Mouse (Mus musculus): ENCODE measurements around the gene Fbxl14.
"Not testable (repeated sequence)": the region's sequence is repeated elsewhere in the genome, so short reads cannot be mapped to it uniquely, and the experiment has no call there.

Gene Fbxl14

GRCm38 (mm10) chr6:119479343-119479875 is at the start of gene Fbxl14:
Fbxl14 (plus strand) TSS chr6:119479668.
- Histone ChIP-seq H3K36me3 (ENCODE audit: insufficient read depth, low read length) (peaks cover 29% of the 10 kb centered on the region), H3K4me3 (replicated peaks; ENCODE audit: low read length) (peak within 1 kb of the TSS; percentile 90), H3K27me3 (ENCODE audit: insufficient read depth, low read length) (no peaks in the 10 kb centered on the region; the same call in 1 of the 2 replicates), H3K4me1 (replicated peaks; ENCODE audit: low read depth, low read length) (peaks cover 52% of the 10 kb centered on the region), H3K9me3 (ENCODE audit: low read length) (no peaks in the 10 kb centered on the region)
- TF ChIP-seq POU5F1 (IDR thresholded peaks at IDR 0.05; ENCODE audit: borderline replicate concordance, low read length), result no peak
- no peak for TF ChIP-seq NANOG (IDR thresholded peaks at IDR 0.05; ENCODE audit: borderline replicate concordance, low read length)
- TF ChIP-seq CTCF (conservative IDR thresholded peaks at IDR 0.05; ENCODE audit: low read length), result no peak

- Histone ChIP-seq H3K4me3 (replicated peaks; ENCODE audit: low read length) (no peak overlapping the region), H3K9me3 (ENCODE audit: low read length) (no peaks in the 10 kb centered on the region), H3K36me3 (ENCODE audit: insufficient read depth, low read length) (no peaks in the 10 kb centered on the region), H3K4me1 (replicated peaks; ENCODE audit: low read depth, low read length) (peaks cover 33% of the 10 kb centered on the region), H3K27me3 (ENCODE audit: insufficient read depth, low read length) (peaks cover 9% of the 10 kb centered on the region; the same call in 1 of the 2 replicates)
- TF ChIP-seq POU5F1 (IDR thresholded peaks at IDR 0.05; ENCODE audit: borderline replicate concordance, low read length) (no peak), NANOG (IDR thresholded peaks at IDR 0.05; ENCODE audit: borderline replicate concordance, low read length) (no peak), CTCF (conservative IDR thresholded peaks at IDR 0.05; ENCODE audit: low read length) (peak; percentile 93)
Observed at GRCm38 (mm10) chr6:119430508-119430907, 49.0 kb upstream of the Fbxl14 start.

- H3K9me3 ChIP-seq (ENCODE audit: low read length), result no peaks in the 10 kb centered on the region
- H3K27me3 ChIP-seq (ENCODE audit: insufficient read depth, low read length), result peaks cover 11% of the 10 kb centered on the region; the same call in 1 of the 2 replicates
- H3K36me3 ChIP-seq (ENCODE audit: insufficient read depth, low read length), result no peaks in the 10 kb centered on the region
- TF ChIP-seq NANOG (IDR thresholded peaks at IDR 0.05; ENCODE audit: borderline replicate concordance, low read length) (no peak), CTCF (conservative IDR thresholded peaks at IDR 0.05; ENCODE audit: low read length) (no peak), POU5F1 (IDR thresholded peaks at IDR 0.05; ENCODE audit: borderline replicate concordance, low read length) (no peak)
- H3K4me1 ChIP-seq (replicated peaks; ENCODE audit: low read depth, low read length), result peaks cover 26% of the 10 kb centered on the region
- no peak overlapping the region for H3K4me3 ChIP-seq (replicated peaks; ENCODE audit: low read length)
Observed at GRCm38 (mm10) chr6:119431751-119432324, 47.6 kb upstream of the Fbxl14 start.

GRCm38 (mm10) chr6:119434394-119434793 is 45.1 kb upstream of the Fbxl14 start:
- peaks cover 19% of the 10 kb centered on the region for H3K27me3 ChIP-seq (ENCODE audit: insufficient read depth, low read length)
- H3K4me3 ChIP-seq (replicated peaks; ENCODE audit: low read length), result no peak overlapping the region
- H3K9me3 ChIP-seq (ENCODE audit: low read length), result no peaks in the 10 kb centered on the region
- TF ChIP-seq CTCF (conservative IDR thresholded peaks at IDR 0.05; ENCODE audit: low read length), result no peak
- no peak for TF ChIP-seq NANOG (IDR thresholded peaks at IDR 0.05; ENCODE audit: borderline replicate concordance, low read length)
- TF ChIP-seq POU5F1 (IDR thresholded peaks at IDR 0.05; ENCODE audit: borderline replicate concordance, low read length), result no peak
- H3K36me3 ChIP-seq (ENCODE audit: insufficient read depth, low read length), result no peaks in the 10 kb centered on the region
- peaks cover 15% of the 10 kb centered on the region for H3K4me1 ChIP-seq (replicated peaks; ENCODE audit: low read depth, low read length)

GRCm38 (mm10) chr6:119437894-119438761 is 41.3 kb upstream of the Fbxl14 start:
- Histone ChIP-seq H3K27me3 (ENCODE audit: insufficient read depth, low read length) (peaks cover 25% of the 10 kb centered on the region), H3K36me3 (ENCODE audit: insufficient read depth, low read length) (no peaks in the 10 kb centered on the region), H3K4me3 (replicated peaks; ENCODE audit: low read length) (no peak overlapping the region), H3K4me1 (replicated peaks; ENCODE audit: low read depth, low read length) (peaks cover 34% of the 10 kb centered on the region), H3K9me3 (ENCODE audit: low read length) (no peaks in the 10 kb centered on the region)
- no peak for TF ChIP-seq CTCF (conservative IDR thresholded peaks at IDR 0.05; ENCODE audit: low read length)
- TF ChIP-seq POU5F1 (IDR thresholded peaks at IDR 0.05; ENCODE audit: borderline replicate concordance, low read length), result no peak
- TF ChIP-seq NANOG (IDR thresholded peaks at IDR 0.05; ENCODE audit: borderline replicate concordance, low read length), result no peak

GRCm38 (mm10) chr6:119442729-119443128 is 36.7 kb upstream of the Fbxl14 start:
- not testable (repeated sequence) for H3K36me3 ChIP-seq (ENCODE audit: insufficient read depth, low read length); H3K4me3 ChIP-seq (replicated peaks; ENCODE audit: low read length); H3K9me3 ChIP-seq (ENCODE audit: low read length)
- peaks cover 39% of the 10 kb centered on the region for H3K27me3 ChIP-seq (ENCODE audit: insufficient read depth, low read length)
- H3K4me1 ChIP-seq (replicated peaks; ENCODE audit: low read depth, low read length), result peaks cover 40% of the 10 kb centered on the region
- peak; percentile 88 for TF ChIP-seq CTCF (conservative IDR thresholded peaks at IDR 0.05; ENCODE audit: low read length)

GRCm38 (mm10) chr6:119443742-119444645 is 35.5 kb upstream of the Fbxl14 start:
- TF ChIP-seq CTCF (conservative IDR thresholded peaks at IDR 0.05; ENCODE audit: low read length), result peak; percentile 92
- no peak for TF ChIP-seq POU5F1 (IDR thresholded peaks at IDR 0.05; ENCODE audit: borderline replicate concordance, low read length)
- TF ChIP-seq NANOG (IDR thresholded peaks at IDR 0.05; ENCODE audit: borderline replicate concordance, low read length), result no peak

More at GRCm38 (mm10) chr6:119443742-119444645, 35.5 kb upstream of the Fbxl14 start:
- Histone ChIP-seq H3K4me1 (replicated peaks; ENCODE audit: low read depth, low read length) (peaks cover 51% of the 10 kb centered on the region), H3K4me3 (replicated peaks; ENCODE audit: low read length) (no peak overlapping the region), H3K36me3 (ENCODE audit: insufficient read depth, low read length) (no peaks in the 10 kb centered on the region), H3K9me3 (ENCODE audit: low read length) (no peaks in the 10 kb centered on the region), H3K27me3 (ENCODE audit: insufficient read depth, low read length) (peaks cover 38% of the 10 kb centered on the region)
